Mouse (Mus musculus) MEL (cell line): Measurements from ENCODE around the gene Mesp2.
"Not testable (repeated sequence)": the region's sequence is repeated elsewhere in the genome, so short reads cannot be mapped to it uniquely, and the experiment has no call there.

Source experiments
- BHLHE40 ChIP-seq: IDR thresholded peaks from 2 replicates; pipeline ENCODE4 v1.6.1; 2012; ENCODE audit warnings: low read depth, mild to moderate bottlenecking, inconsistent platforms, low read length, improper control_type of control experiment, borderline replicate concordance
- CTCF ChIP-seq, 3 experiments: IDR thresholded peaks in 2 of 3; conservative IDR thresholded peaks in 1 of 3; 2 replicates each; pipeline ENCODE4 v1.5.1; 2011 to 2012; ENCODE audit warnings: low read length in 3 of 3, low read depth in 2 of 3, mild to moderate bottlenecking in 2 of 3, improper control_type of control experiment in 1 of 3, inconsistent platforms in 1 of 3, mixed read lengths in 1 of 3, moderate library complexity in 1 of 3; ENCODE audit not compliant: control insufficient read depth in 1 of 3, insufficient read depth in 1 of 3, poor library complexity in 1 of 3, severe bottlenecking in 1 of 3
- EP300 ChIP-seq, 2 experiments: IDR thresholded peaks; 2 replicates each; pipeline ENCODE4 v1.6.1; 2011; ENCODE audit warnings: improper control_type of control experiment in 2 of 2, low read length in 2 of 2, low read depth in 1 of 2, mild to moderate bottlenecking in 1 of 2
- HCFC1 ChIP-seq: IDR thresholded peaks from 2 replicates; pipeline ENCODE4 v1.6.1; 2012; ENCODE audit warnings: low read depth, mild to moderate bottlenecking, inconsistent platforms, low read length, improper control_type of control experiment, moderate library complexity
- MEF2A ChIP-seq: IDR thresholded peaks from 2 replicates; pipeline ENCODE4 v1.6.1; 2014; ENCODE audit warnings: low read depth, mild to moderate bottlenecking, inconsistent platforms, low read length, improper control_type of control experiment; ENCODE audit not compliant: poor library complexity, insufficient replicate concordance, severe bottlenecking; ENCODE audit errors: extremely low read depth
- TCF12 ChIP-seq: IDR thresholded peaks from 2 replicates; pipeline ENCODE4 v1.6.1; 2014; ENCODE audit warnings: low read depth, mild to moderate bottlenecking, inconsistent platforms, low read length, improper control_type of control experiment, moderate library complexity

DNA sequence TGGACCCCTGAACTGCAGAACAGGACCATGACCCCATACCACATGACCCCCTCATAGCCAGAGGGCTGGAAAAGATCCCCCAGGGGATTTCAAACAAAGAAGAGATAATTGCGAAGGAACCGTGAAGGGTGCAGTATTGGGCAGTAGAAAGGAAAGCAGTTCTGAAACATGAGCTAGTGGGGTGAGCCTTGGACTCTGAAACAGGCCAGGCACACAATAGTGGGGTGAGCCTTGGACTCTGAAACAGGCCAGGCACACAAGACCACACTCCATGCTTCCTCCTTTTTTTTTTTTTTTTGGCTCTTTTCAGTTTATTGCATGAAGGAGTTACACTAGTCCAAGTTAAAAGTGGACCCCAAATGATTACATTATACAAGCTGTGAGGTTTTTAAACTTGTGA is 20.7 kb upstream of the Mesp2 start:
- TF ChIP-seq HCFC1; MEF2A; BHLHE40; TCF12; CTCF (IDR thresholded peaks at IDR 0.05 in 2 of 3, conservative IDR thresholded peaks at IDR 0.05 in 1 of 3; ENCODE audit: control insufficient read depth in 1 of 3, insufficient read depth in 1 of 3, low read depth in 2 of 3, low read length in 3 of 3, poor library complexity in 1 of 3, severe bottlenecking in 1 of 3); EP300 (IDR thresholded peaks at IDR 0.05; ENCODE audit: low read depth in 1 of 2, low read length in 2 of 2): not testable (repeated sequence)
